Mouse (Mus musculus) hindbrain, embryonic 14.5 days (tissue): ENCODE results near the gene Ppp5c. TPM values are rescaled to one million over a fixed set of nuclear protein-coding genes. Genes with fewer than 3 reads are reported as not detected.

Source experiments
- ATAC-seq: fragments of 200-750 bp; cut with Nextera tagmentation; 2 replicates; pipeline ENCODE4 v1.8.0; 2017; ENCODE audit warnings: moderate number of reproducible peaks, mild to moderate bottlenecking, moderate TSS enrichment, moderate library complexity; ENCODE audit not compliant: low FRiP score
- DNase-seq: peaks from one replicate; pipeline ENCODE4 v3.0.0-alpha.2; 2015; ENCODE audit warnings: low spot score
- H3K27ac ChIP-seq: fragments of 300-500 bp; sonication (generic); 2 replicates; pipeline ENCODE4 v1.5.1; 2014; ENCODE audit warnings: mild to moderate bottlenecking, moderate library complexity
- H3K27me3 ChIP-seq: fragments of 300-500 bp; sonication (generic); 2 replicates; pipeline ENCODE4 v1.6.1; 2014; ENCODE audit warnings: mild to moderate bottlenecking, low read length, mixed read lengths; ENCODE audit not compliant: control insufficient read depth, insufficient read depth
- H3K36me3 ChIP-seq: fragments of 300-500 bp; sonication (generic); replicated peaks from 2 replicates; pipeline ENCODE4 v1.6.1; 2014; ENCODE audit not compliant: control insufficient read depth, insufficient read depth
- H3K4me1 ChIP-seq: fragments of 300-500 bp; sonication (generic); replicated peaks from 2 replicates; pipeline ENCODE4 v1.6.1; 2014; ENCODE audit warnings: antibody characterized with exemption, low read length, mixed read lengths; ENCODE audit not compliant: control insufficient read depth, insufficient read depth
- H3K4me2 ChIP-seq: fragments of 300-500 bp; sonication (generic); replicated peaks from 2 replicates; pipeline ENCODE4 v1.6.1; 2014; ENCODE audit warnings: mild to moderate bottlenecking, moderate library complexity
- H3K4me3 ChIP-seq: fragments of 300-500 bp; sonication (generic); replicated peaks from 2 replicates; pipeline ENCODE4 v1.5.1; 2014; ENCODE audit warnings: mild to moderate bottlenecking, low read length
- H3K9ac ChIP-seq: fragments of 300-500 bp; sonication (generic); 2 replicates; pipeline ENCODE4 v1.6.1; 2014
- H3K9me3 ChIP-seq: fragments of 300-500 bp; sonication (generic); 2 replicates; pipeline ENCODE4 v1.6.1; 2016; ENCODE audit warnings: low read length; ENCODE audit not compliant: control insufficient read depth
- WGBS: fragments of 180-500 bp; shearing (Covaris S2); extraction: QIAGEN DNeasy Blood & Tissue Kit; methylation state at CpG from one replicate; pipeline ENCODE4 v1.1.7; 2014; 5-methylcytosine and 5-hydroxymethylcytosine counted together
- polyA plus RNA-seq: library from polyadenylated mRNA; unstranded; fragments of >200 nt; fragmentation: Nextera tagmentation; extraction: Ambion mirVana; gene quantifications from 2 replicates; pipeline ENCODE4 v1.2.1, GENCODE M21; 2014

The Ppp5c gene
- polyA plus RNA-seq, 1 experiment from 2014 or later: 123 TPM

DNA sequence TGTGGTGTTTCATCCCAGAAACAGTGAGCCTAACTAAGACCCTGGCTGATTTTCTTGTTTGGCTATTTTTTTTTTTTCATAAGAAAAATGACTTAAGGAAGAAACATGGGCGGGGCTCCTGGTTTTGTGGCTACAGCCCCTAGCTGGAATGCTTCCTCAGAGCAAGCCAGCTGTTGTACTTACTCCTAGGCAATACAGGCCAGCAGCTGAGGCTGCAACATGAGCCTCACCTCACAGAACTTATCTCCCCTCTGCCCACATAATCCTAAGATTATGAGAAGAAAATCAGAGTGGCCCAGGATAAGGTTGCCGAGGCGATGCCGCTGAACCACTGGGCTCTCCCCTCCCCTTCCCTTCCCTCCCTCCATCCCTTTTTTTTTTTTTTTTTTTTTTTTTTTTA is 72.0 kb downstream of the Ppp5c start:
- 0 out of 2 replicates have a peak overlapping the region, but pooled peaks have one; percentile 87 for H3K27ac ChIP-seq
- H3K27me3 ChIP-seq: no peaks in the 10 kb centered on the region
- H3K4me1 ChIP-seq: peaks cover 35% of the 10 kb centered on the region
- no peak overlapping the region for H3K4me3 ChIP-seq
- no peaks in the 10 kb centered on the region for H3K36me3 ChIP-seq
- DNase-seq: no peak
- 88% methylated on average over 4 of the region's 4 CpGs for WGBS
- no peak overlapping the region for H3K4me2 ChIP-seq
- H3K9me3 ChIP-seq: no peaks in the 10 kb centered on the region
- no peak for ATAC-seq
- no peak overlapping the region for H3K9ac ChIP-seq

Other genes with a start within 250 kb of the Ppp5c start
- 5.9 and 6.8 TPM in 2 replicates for gene Slc1a5, start 246.6 kb downstream of the Ppp5c start, polyA plus RNA-seq
- gene Strn4, start 212.0 kb downstream of the Ppp5c start, polyA plus RNA-seq: 174 and 197 TPM in 2 replicates
- 44.7 and 48.5 TPM in 2 replicates for gene Fkrp, start 211.2 kb downstream of the Ppp5c start, polyA plus RNA-seq
- 5.6 and 5.8 TPM in 2 replicates for gene Prkd2, start 185.0 kb downstream of the Ppp5c start, polyA plus RNA-seq
- gene Dact3, start 152.6 kb downstream of the Ppp5c start, polyA plus RNA-seq: 5.8 and 6.6 TPM in 2 replicates
- gene Gng8, start 136.1 kb downstream of the Ppp5c start, polyA plus RNA-seq: 0.78 and 2.5 TPM in 2 replicates
- 0.26 TPM in 1 of 2 replicates, not detected in the other for gene Ptgir, start 121.4 kb downstream of the Ppp5c start, polyA plus RNA-seq
- 510 and 527 TPM in 2 replicates for gene Calm3, start 103.8 kb downstream of the Ppp5c start, polyA plus RNA-seq
- gene Pnmal2, start 83.2 kb downstream of the Ppp5c start, polyA plus RNA-seq: 96.1 and 96.4 TPM in 2 replicates
- 52.1 and 63.2 TPM in 2 replicates for gene Pnmal1, start 68.2 kb downstream of the Ppp5c start, polyA plus RNA-seq
- gene Gm42372, start 44.8 kb downstream of the Ppp5c start, polyA plus RNA-seq: 7.6 and 7.8 TPM in 2 replicates
- gene Ccdc8, start 35.2 kb downstream of the Ppp5c start, polyA plus RNA-seq: 4.4 and 5.4 TPM in 2 replicates
- gene Hif3a, start 34.5 kb upstream of the Ppp5c start, polyA plus RNA-seq: 4.9 and 6.9 TPM in 2 replicates
- 3.1 and 3.6 TPM in 2 replicates for gene Psg16, start 46.1 kb upstream of the Ppp5c start, polyA plus RNA-seq
- not detected in 2 replicates for gene Ceacam3, start 122.4 kb upstream of the Ppp5c start, polyA plus RNA-seq
- gene Psg29, start 175.6 kb upstream of the Ppp5c start, polyA plus RNA-seq: not detected in 2 replicates